Mouse (Mus musculus) inflammation-experienced regulatory T-cells, adult 16 weeks (primary cell): Measurements from ENCODE around the gene Doc2a. TPM values are rescaled to one million over a fixed set of nuclear protein-coding genes. Genes with fewer than 3 reads are reported as not detected.

Source experiments
- polyA plus RNA-seq: library from polyadenylated mRNA; unstranded; fragments of 100-300 nt; shearing (Covaris generic); gene quantifications from one replicate; pipeline ENCODE4 v1.2.1, GENCODE M21; 2017

Doc2a gene
- polyA plus RNA-seq: not detected

DNA sequence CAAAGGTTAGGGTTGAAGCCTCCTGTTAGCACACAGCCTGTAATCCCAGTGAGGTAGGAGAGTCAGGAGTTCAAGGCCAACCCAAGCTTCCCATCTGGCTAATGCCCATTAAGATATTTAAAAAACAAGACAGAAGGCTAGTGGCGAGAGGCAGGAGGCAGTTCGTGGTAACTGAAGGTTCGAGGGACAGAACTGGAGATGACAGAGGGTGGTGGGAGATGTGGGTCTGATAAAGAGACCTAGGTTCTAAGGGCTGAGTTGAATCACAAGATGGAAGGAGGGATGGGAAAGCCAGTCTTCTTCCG lies at the start of gene Doc2a:
Gene Doc2a, plus strand, starts transcription at position 301 of the 305 bp plus-strand sequence.

DNA sequence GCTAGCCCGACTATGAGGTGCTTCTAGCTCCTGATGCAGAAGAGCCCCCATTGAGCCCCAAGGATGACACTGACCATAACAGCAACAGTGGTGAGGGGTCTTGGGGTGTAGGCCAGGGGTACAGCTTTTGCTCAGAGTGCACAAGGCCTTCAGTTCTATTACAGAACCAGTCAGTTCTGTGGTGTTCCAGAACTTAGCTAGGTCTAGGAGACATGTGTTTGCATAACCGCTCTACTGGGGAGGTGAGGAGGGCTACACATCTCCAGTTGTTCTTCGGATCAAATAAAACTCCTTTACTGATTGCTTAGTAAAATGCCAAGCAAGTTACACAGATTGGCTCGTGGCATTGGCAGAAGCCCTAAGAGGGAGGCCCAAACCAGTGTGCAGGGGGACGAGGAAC lies 15.7 kb upstream of the Doc2a start, which contains the start of gene 4930451I11Rik:
Gene 4930451I11Rik, minus strand, starts transcription at position 101 of the 400 bp plus-strand sequence.

GRCm38 (mm10) chr7:126861429-126862130 lies 14.4 kb downstream of the Doc2a start, which contains the start of gene Hirip3:
Gene Hirip3 (plus strand): TSS chr7:126861972.

GRCm38 (mm10) chr7:126862147-126862784 lies 15.1 kb downstream of the Doc2a start, which contains the start of gene Ino80e:
Gene Ino80e (minus strand): TSS chr7:126862377.

GRCm38 (mm10) chr7:126884286-126885164 lies 37.3 kb downstream of the Doc2a start, which contains the start of gene Taok2:
Gene Taok2 (minus strand): TSS chr7:126884703.

Other genes starting within 250 kb of the Doc2a start
- gene Nupr1, start 216.6 kb upstream of the Doc2a start, polyA plus RNA-seq: not detected
- 107 TPM for gene Sgf29, start 198.1 kb upstream of the Doc2a start, polyA plus RNA-seq
- 1.3 TPM for gene Sult1a1, start 171.0 kb upstream of the Doc2a start, polyA plus RNA-seq
- 125 TPM for gene Bola2, start 152.0 kb upstream of the Doc2a start, polyA plus RNA-seq
- gene Slx1b, start 151.6 kb upstream of the Doc2a start, polyA plus RNA-seq: 10.3 TPM
- gene Coro1a, start 139.6 kb upstream of the Doc2a start, polyA plus RNA-seq: 3,429 TPM
- gene Mapk3, start 87.8 kb upstream of the Doc2a start, polyA plus RNA-seq: 33.0 TPM
- gene Gdpd3, start 81.1 kb upstream of the Doc2a start, polyA plus RNA-seq: 1.9 TPM
- 379 TPM for gene Ypel3, start 70.5 kb upstream of the Doc2a start, polyA plus RNA-seq
- gene Tbx6, start 65.9 kb upstream of the Doc2a start, polyA plus RNA-seq: 4.7 TPM
- 458 TPM for gene Ppp4c, start 54.9 kb upstream of the Doc2a start, polyA plus RNA-seq
- not detected for gene Fam57b, start 49.7 kb upstream of the Doc2a start, polyA plus RNA-seq
- gene 4930451I11Rik, start 15.8 kb upstream of the Doc2a start, polyA plus RNA-seq: not detected
- gene Hirip3, start 14.6 kb downstream of the Doc2a start, polyA plus RNA-seq: 18.3 TPM
- gene Ino80e, start 15.0 kb downstream of the Doc2a start, polyA plus RNA-seq: 103 TPM
- 71.5 TPM for gene Taok2, start 37.3 kb downstream of the Doc2a start, polyA plus RNA-seq
- 50.5 TPM for gene Tmem219, start 75.5 kb downstream of the Doc2a start, polyA plus RNA-seq
- 12.3 TPM for gene Kctd13, start 81.5 kb downstream of the Doc2a start, polyA plus RNA-seq
- not detected for gene Asphd1, start 102.2 kb downstream of the Doc2a start, polyA plus RNA-seq
- 0.65 TPM for gene Sez6l2, start 103.1 kb downstream of the Doc2a start, polyA plus RNA-seq
- 358 TPM for gene Cdipt, start 128.5 kb downstream of the Doc2a start, polyA plus RNA-seq
- gene Cdiptos, start 128.7 kb downstream of the Doc2a start, polyA plus RNA-seq: 3.1 TPM
- gene Mvp, start 167.2 kb downstream of the Doc2a start, polyA plus RNA-seq: 61.2 TPM
- 1.2 TPM for gene Pagr1b, start 169.1 kb downstream of the Doc2a start, polyA plus RNA-seq
- 166 TPM for gene Pagr1a, start 169.9 kb downstream of the Doc2a start, polyA plus RNA-seq
- 47.3 TPM for gene Gm42742, start 173.7 kb downstream of the Doc2a start, polyA plus RNA-seq
- 27.4 TPM for gene Prrt2, start 173.8 kb downstream of the Doc2a start, polyA plus RNA-seq
- 27.5 TPM for gene Maz, start 179.6 kb downstream of the Doc2a start, polyA plus RNA-seq
- 16.5 TPM for gene Kif22, start 195.1 kb downstream of the Doc2a start, polyA plus RNA-seq
- gene Zg16, start 239.9 kb downstream of the Doc2a start, polyA plus RNA-seq: not detected
- 449 TPM for gene AI467606, start 243.9 kb downstream of the Doc2a start, polyA plus RNA-seq